Mouse (Mus musculus): ENCODE measurements at regions not wholly inside any gene's neighbourhood (a gene's known extent, or its start where the extent isn't known, plus 50 kb on each side); places are given as distances from the start of the nearest gene placed in this dataset.

GRCm38 (mm10) chr12:54577235-54577634, 79.1 kb downstream of the Sptssa start:
- in situ Hi-C loops (cut with MboI; ENCODE audit: low sequenced_read_pairs in 2 of 2, unreplicated experiment in 2 of 2), result no loop called here
- TF ChIP-seq CHD2 (IDR thresholded peaks at IDR 0.05; ENCODE audit: low read depth, low read length) (no peak), ZNF384 (IDR thresholded peaks at IDR 0.05; ENCODE audit: low read depth, low read length) (no peak)

DNA sequence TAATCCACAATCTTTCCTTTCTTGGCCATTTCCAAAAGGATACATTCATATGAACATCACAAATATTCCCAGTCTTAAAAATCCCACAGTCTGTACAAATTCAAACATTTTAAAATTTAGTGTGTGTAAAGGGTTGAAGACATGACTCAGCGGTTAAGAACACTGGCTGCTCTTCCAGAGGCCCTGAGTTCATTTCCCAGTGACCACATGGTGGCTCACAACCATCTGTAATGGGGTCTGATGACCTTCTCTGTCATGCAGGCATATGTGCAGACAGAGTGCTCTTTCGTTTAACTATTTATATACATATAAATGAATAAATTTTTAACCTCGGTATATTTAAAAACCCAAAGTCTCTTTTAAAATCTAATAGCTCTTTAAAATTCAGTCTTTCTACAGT, 79.6 kb downstream of the Sptssa start:
- in situ Hi-C loops (cut with MboI; ENCODE audit: low sequenced_read_pairs in 2 of 2, unreplicated experiment in 2 of 2), result no loop called here
- TF ChIP-seq HCFC1 (IDR thresholded peaks at IDR 0.05; ENCODE audit: borderline replicate concordance, insufficient read depth, low read length), result no peak
- no peak for TF ChIP-seq ZC3H11A (IDR thresholded peaks at IDR 0.05; ENCODE audit: borderline replicate concordance, low read depth, low read length)
- TF ChIP-seq MAFK (IDR thresholded peaks at IDR 0.05; ENCODE audit: insufficient read depth, low read depth, low read length), result no peak
- TF ChIP-seq ZNF384 (IDR thresholded peaks at IDR 0.05; ENCODE audit: low read depth, low read length), result no peak
- TF ChIP-seq CHD2 (IDR thresholded peaks at IDR 0.05; ENCODE audit: low read depth, low read length), result no peak
- no peak overlapping the region for H3K27ac ChIP-seq (ENCODE audit: insufficient read depth, low read depth, low read length, poor library complexity, severe bottlenecking)

More at GRCm38 (mm10) chr12:54577235-54577634, 79.1 kb downstream of the Sptssa start:
- no peak overlapping the region for H3K27ac ChIP-seq (ENCODE audit: insufficient read depth, low read depth, low read length, poor library complexity, severe bottlenecking)
- DNase-seq (ENCODE audit: low read depth, low spot score), result no peak
- no peaks in the 10 kb centered on the region for H3K9me3 ChIP-seq (ENCODE audit: control insufficient read depth, insufficient read depth, low read depth, low read length)
- no peaks in the 10 kb centered on the region for H3K36me3 ChIP-seq (ENCODE audit: control insufficient read depth, insufficient read depth, low read length, poor library complexity, severe bottlenecking)
- no peak overlapping the region for H3K9ac ChIP-seq (ENCODE audit: insufficient read depth, low read depth, low read length, poor library complexity, severe bottlenecking)
- H3K4me1 ChIP-seq (ENCODE audit: control insufficient read depth in 2 of 2, insufficient read depth in 2 of 2, low read length in 2 of 2, poor library complexity in 1 of 2), result peaks cover 2 to 5% of the 10 kb centered on the region in 2 experiments; a peak in 2 of 4 replicates
- no peak overlapping the region for H3K4me3 ChIP-seq (ENCODE audit: insufficient read depth in 1 of 2, low read depth in 1 of 2, low read length in 2 of 2, poor library complexity in 1 of 2, severe bottlenecking in 1 of 2)

DNA sequence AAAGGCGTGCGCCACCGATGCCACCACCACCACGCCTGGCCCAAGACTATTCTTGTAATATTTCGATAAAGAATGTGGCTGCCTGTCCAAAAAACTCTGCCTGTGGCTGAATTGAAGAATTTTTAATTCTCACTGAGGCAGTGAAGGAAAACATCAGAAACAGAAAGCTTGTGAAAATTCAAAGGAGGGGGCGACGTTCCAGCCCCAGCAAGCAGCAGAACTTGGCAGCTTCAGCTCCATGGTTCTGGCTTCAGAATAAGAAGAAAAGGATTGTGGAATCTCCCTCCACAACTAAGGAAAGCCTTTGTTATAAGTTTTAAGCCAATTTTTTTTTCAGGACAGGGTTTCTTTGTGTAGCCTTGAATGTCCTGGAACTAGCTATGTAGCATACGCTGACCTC, 83.5 kb downstream of the Sptssa start:
- H3K36me3 ChIP-seq (ENCODE audit: control insufficient read depth, insufficient read depth, low read length, poor library complexity, severe bottlenecking), result no peaks in the 10 kb centered on the region
- H3K4me1 ChIP-seq (ENCODE audit: control insufficient read depth in 2 of 2, insufficient read depth in 2 of 2, low read length in 2 of 2, poor library complexity in 1 of 2), result peaks cover 2 to 5% of the 10 kb centered on the region in 2 experiments; a peak in 2 of 4 replicates
- in situ Hi-C loops (cut with MboI; ENCODE audit: low sequenced_read_pairs in 2 of 2, unreplicated experiment in 2 of 2), result loop anchor here in 1 of 2 experiments (25.0 kb wide), 1 partner anchor 1661 kb away; no protein-coding TSS in a partner anchor
- no peak overlapping the region for H3K4me3 ChIP-seq (ENCODE audit: insufficient read depth in 1 of 2, low read depth in 1 of 2, low read length in 2 of 2, poor library complexity in 1 of 2, severe bottlenecking in 1 of 2)
- no peak overlapping the region for H3K27ac ChIP-seq (ENCODE audit: insufficient read depth, low read depth, low read length, poor library complexity, severe bottlenecking)
- DNase-seq (ENCODE audit: low read depth, low spot score), result no peak
- TF ChIP-seq MAFK (IDR thresholded peaks at IDR 0.05; ENCODE audit: insufficient read depth, low read depth, low read length), result no peak
- H3K9me3 ChIP-seq (ENCODE audit: control insufficient read depth, insufficient read depth, low read depth, low read length), result no peaks in the 10 kb centered on the region
- H3K9ac ChIP-seq (ENCODE audit: insufficient read depth, low read depth, low read length, poor library complexity, severe bottlenecking), result no peak overlapping the region

More for the DNA sequence above, 79.6 kb downstream of the Sptssa start:
- Histone ChIP-seq H3K9me3 (ENCODE audit: control insufficient read depth, insufficient read depth, low read depth, low read length) (no peaks in the 10 kb centered on the region), H3K36me3 (ENCODE audit: control insufficient read depth, insufficient read depth, low read length, poor library complexity, severe bottlenecking) (no peaks in the 10 kb centered on the region), H3K4me3 (ENCODE audit: insufficient read depth in 1 of 2, low read depth in 1 of 2, low read length in 2 of 2, poor library complexity in 1 of 2, severe bottlenecking in 1 of 2) (no peak overlapping the region), H3K4me1 (ENCODE audit: control insufficient read depth in 2 of 2, insufficient read depth in 2 of 2, low read length in 2 of 2, poor library complexity in 1 of 2) (peaks cover 2 to 5% of the 10 kb centered on the region in 2 experiments; a peak in 2 of 4 replicates), H3K9ac (ENCODE audit: insufficient read depth, low read depth, low read length, poor library complexity, severe bottlenecking) (no peak overlapping the region)
- no peak for DNase-seq (ENCODE audit: low read depth, low spot score)

DNA sequence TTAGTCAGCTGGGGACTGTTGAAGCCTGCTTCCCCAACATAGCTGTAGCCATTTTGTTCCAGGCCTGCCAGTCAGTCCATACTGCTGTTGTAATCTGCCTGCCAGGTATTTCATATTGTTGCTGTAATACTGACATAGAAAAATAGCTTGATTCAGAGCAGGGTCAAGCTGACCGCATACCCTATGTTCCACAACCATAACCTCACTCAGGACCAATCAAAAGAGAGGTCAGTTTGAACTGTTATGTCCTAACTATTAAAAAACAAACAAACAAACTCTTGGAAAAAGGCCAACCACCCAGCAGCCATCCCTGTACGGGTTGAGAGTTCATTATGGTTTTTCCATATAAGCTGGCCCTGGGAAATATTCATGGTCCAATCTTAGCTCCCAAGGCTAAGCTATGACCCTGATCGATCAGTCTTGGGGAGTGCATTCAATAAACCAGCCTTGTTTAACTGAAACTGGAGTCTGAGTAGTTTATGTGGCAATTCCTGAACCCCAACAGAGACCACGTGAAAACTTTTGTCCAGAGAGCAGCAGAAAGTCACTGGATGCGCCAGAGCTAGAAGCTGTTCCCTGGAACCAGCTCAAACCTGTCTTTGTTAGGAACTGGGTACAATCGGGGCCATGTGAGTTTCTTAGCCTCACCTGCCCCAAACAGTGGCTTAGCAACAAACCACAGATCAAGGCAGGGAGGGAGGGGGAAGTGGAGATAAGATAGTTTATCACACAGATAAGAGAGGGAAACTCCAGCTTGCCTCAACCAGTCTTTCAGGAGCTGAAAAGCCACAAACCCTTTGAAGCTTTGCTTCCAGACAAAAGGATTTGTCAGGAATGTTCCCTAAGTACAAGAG, 88.1 kb downstream of the Sptssa start:
- in situ Hi-C loops (cut with MboI; ENCODE audit: low sequenced_read_pairs in 2 of 2, unreplicated experiment in 2 of 2), result loop anchor here in 1 of 2 experiments (25.0 kb wide), 1 partner anchor 1656 kb away; no protein-coding TSS in a partner anchor
- no peak for TF ChIP-seq ZNF384 (IDR thresholded peaks at IDR 0.05; ENCODE audit: low read depth, low read length)
- no peak for TF ChIP-seq HCFC1 (IDR thresholded peaks at IDR 0.05; ENCODE audit: borderline replicate concordance, insufficient read depth, low read length)
- no peak for TF ChIP-seq CHD2 (IDR thresholded peaks at IDR 0.05; ENCODE audit: low read depth, low read length)
- TF ChIP-seq ZC3H11A (IDR thresholded peaks at IDR 0.05; ENCODE audit: borderline replicate concordance, low read depth, low read length), result no peak
- no peak for TF ChIP-seq MAFK (IDR thresholded peaks at IDR 0.05; ENCODE audit: insufficient read depth, low read depth, low read length)
- Histone ChIP-seq H3K4me3 (ENCODE audit: insufficient read depth in 1 of 2, low read depth in 1 of 2, low read length in 2 of 2, poor library complexity in 1 of 2, severe bottlenecking in 1 of 2) (no peak overlapping the region), H3K27ac (ENCODE audit: insufficient read depth, low read depth, low read length, poor library complexity, severe bottlenecking) (no peak overlapping the region), H3K4me1 (ENCODE audit: control insufficient read depth in 2 of 2, insufficient read depth in 2 of 2, low read length in 2 of 2, poor library complexity in 1 of 2) (no peaks in the 10 kb centered on the region), H3K9me3 (ENCODE audit: control insufficient read depth, insufficient read depth, low read depth, low read length) (no peaks in the 10 kb centered on the region), H3K9ac (ENCODE audit: insufficient read depth, low read depth, low read length, poor library complexity, severe bottlenecking) (no peak overlapping the region), H3K36me3 (ENCODE audit: control insufficient read depth, insufficient read depth, low read length, poor library complexity, severe bottlenecking) (no peaks in the 10 kb centered on the region)
- no peak for DNase-seq (ENCODE audit: low read depth, low spot score)
